Mouse (Mus musculus): ENCODE results near the gene Dock4.

DNA sequence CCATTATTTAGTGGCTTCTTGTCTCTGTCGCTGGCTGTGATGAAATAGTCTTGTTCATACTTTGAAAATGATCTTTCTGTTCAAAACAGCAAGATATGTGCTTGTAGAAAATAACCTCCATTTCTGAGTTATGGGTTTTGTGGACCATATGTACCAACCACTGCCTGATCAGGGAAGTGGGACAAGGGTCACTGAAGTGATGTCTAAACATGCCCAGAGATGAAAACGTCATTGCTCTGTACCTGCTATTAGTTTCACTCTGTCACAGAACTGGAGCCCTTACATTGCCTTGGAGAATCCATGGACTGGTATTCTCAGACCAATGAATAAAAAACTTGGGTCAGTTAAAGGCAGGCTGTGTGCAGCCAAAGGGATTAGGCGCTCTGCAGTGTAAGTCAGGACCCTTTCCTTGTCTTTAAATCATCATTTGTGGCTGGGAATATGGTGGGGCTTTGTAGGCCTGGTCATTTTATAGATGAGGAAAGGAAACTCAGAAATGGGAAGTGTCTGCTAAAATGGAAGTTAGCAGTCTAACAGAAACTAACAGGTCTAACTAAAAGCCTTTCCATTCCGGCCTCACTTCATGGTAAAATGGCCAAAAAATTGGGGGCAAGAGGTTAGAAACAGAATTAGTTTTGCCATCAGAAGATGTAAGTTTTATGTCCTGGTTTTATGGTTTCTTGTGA is 139.8 kb downstream of the Dock4 start:
- no peak for TF ChIP-seq CTCF (IDR thresholded peaks at IDR 0.05; ENCODE audit: control insufficient read depth, insufficient read depth, low read length)
- TF ChIP-seq POLR2A (IDR thresholded peaks at IDR 0.05; ENCODE audit: borderline replicate concordance, control insufficient read depth, low read depth, low read length): no peak

All from bone marrow, adult 2 months (tissue).